Mouse (Mus musculus): ENCODE data around the gene Gbp5.

GRCm38 (mm10) chr3:142478360-142478759 lies 15.4 kb upstream of the Gbp5 start:
- no peak for TF ChIP-seq POLR2A (IDR thresholded peaks at IDR 0.05; ENCODE audit: insufficient read depth, low read length)
- TF ChIP-seq CTCF (IDR thresholded peaks at IDR 0.05; ENCODE audit: low read depth, low read length) = no peak
- no peak for TF ChIP-seq EP300 (IDR thresholded peaks at IDR 0.05; ENCODE audit: insufficient read depth, low read depth, low read length)

Measured in ES-Bruce4 (cell line).